ENCODE assay signal across 7 mouse cellular contexts in genomic region chr16:18628948-18629340, GRCm38 (mm10). TPM values are rescaled to one million over a fixed set of nuclear protein-coding genes. Genes with fewer than 3 reads are reported as not detected.
DNase-seq lines count a peak whose midpoint lies in the region; ATAC-seq and TF ChIP-seq lines count a peak whose summit lies in the region.

No protein-coding gene starts in this region.

- DNase-seq in left cerebral cortex, adult 2 months (ENCODE audit: extremely low spot score in 1 of 2, low spot score in 2 of 2): no peak
- DNase-seq in left cerebral cortex, adult 9 months (ENCODE audit: low spot score in 2 of 2): no peak
- no peak for DNase-seq in embryonic facial prominence, embryonic 11.5 days (ENCODE audit: low spot score)
- DNase-seq in induced T-regulatory cell, adult 2 months (ENCODE audit: low read depth): peak; percentile 25
- no peak for DNase-seq in urinary bladder, postnatal 10 days (ENCODE audit: low spot score)
- no peak for DNase-seq in lung, postnatal 4 days

- H3K4me3 ChIP-seq in left cerebral cortex, adult 2 months: peak overlapping the region; percentile 84
- H3K4me3 ChIP-seq in embryonic facial prominence, embryonic 11.5 days (ENCODE audit: low read depth, low read length): peak overlapping the region; percentile 72
- peak overlapping the region; percentile 81 for H3K4me3 ChIP-seq in neural tube, embryonic 13.5 days

- no peak for TF ChIP-seq CTCF in left cerebral cortex, adult 2 months (IDR thresholded peaks at IDR 0.05)

- no peak for ATAC-seq in embryonic facial prominence, embryonic 11.5 days (replicated peaks; ENCODE audit: insufficient number of reproducible peaks, low FRiP score, low TSS enrichment, low read depth)
- 0 out of 2 replicates have a peak, but pooled peaks have one; percentile 0 for ATAC-seq in neural tube, embryonic 13.5 days (ENCODE audit: low read depth)

- intact Hi-C loops in left cerebral cortex, adult 2 months (cut with DNase I): loop anchor here (1.0 kb wide), 1 partner anchor 52 kb away; no protein-coding TSS in a partner anchor

- H3K4me2 ChIP-seq in embryonic facial prominence, embryonic 11.5 days (ENCODE audit: low read depth, low read length): peak overlapping the region; percentile 90
- peak overlapping the region; percentile 94 for H3K4me2 ChIP-seq in neural tube, embryonic 13.5 days

- H3K27me3 ChIP-seq in embryonic facial prominence, embryonic 11.5 days (ENCODE audit: control insufficient read depth, insufficient read depth, low read length): peaks cover 23% of the 10 kb centered on the region
- H3K27me3 ChIP-seq in neural tube, embryonic 13.5 days: peaks cover 33% of the 10 kb centered on the region

- peak overlapping the region; percentile 90 for H3K9ac ChIP-seq in embryonic facial prominence, embryonic 11.5 days (replicated peaks; ENCODE audit: low read length)
- H3K9ac ChIP-seq in neural tube, embryonic 13.5 days: peak overlapping the region; percentile 96

- H3K27ac ChIP-seq in left cerebral cortex, adult 2 months: peak overlapping the region; percentile 93
- no peak overlapping the region for H3K27ac ChIP-seq in embryonic facial prominence, embryonic 11.5 days (replicated peaks; ENCODE audit: low read depth, low read length)
- peak overlapping the region; percentile 93 for H3K27ac ChIP-seq in neural tube, embryonic 13.5 days (replicated peaks)

- H3K4me1 ChIP-seq in embryonic facial prominence, embryonic 11.5 days (ENCODE audit: control insufficient read depth, insufficient read depth, low read length): peaks cover 7% of the 10 kb centered on the region
- peaks cover 44% of the 10 kb centered on the region for H3K4me1 ChIP-seq in neural tube, embryonic 13.5 days (replicated peaks)

- 38% methylated on average over 2 of the region's 2 CpGs for WGBS in embryonic facial prominence, embryonic 11.5 days
- 31% methylated on average over 2 of the region's 2 CpGs for WGBS in neural tube, embryonic 13.5 days

- no peaks in the 10 kb centered on the region for H3K9me3 ChIP-seq in embryonic facial prominence, embryonic 11.5 days (replicated peaks; ENCODE audit: control insufficient read depth, low read length)
- H3K9me3 ChIP-seq in neural tube, embryonic 13.5 days: no peaks in the 10 kb centered on the region

- no peaks in the 10 kb centered on the region for H3K36me3 ChIP-seq in embryonic facial prominence, embryonic 11.5 days (replicated peaks; ENCODE audit: control insufficient read depth, insufficient read depth, low read depth, low read length)
- peaks cover 19% of the 10 kb centered on the region for H3K36me3 ChIP-seq in neural tube, embryonic 13.5 days

RNA-seq across cellular contexts. Expression of gene Sept5, which starts 0.8 kb away (rescaled TPM):
- 100 to 1,000 TPM; 801 to 836 TPM for total RNA-seq in left cerebral cortex, adult 2 months (2021)
- polyA plus RNA-seq in embryonic facial prominence, embryonic 11.5 days (2014; fragmentation: Nextera tagmentation; extraction: Ambion mirVana): 33.7 and 39.9 TPM in 2 replicates
- polyA plus RNA-seq in neural tube, embryonic 13.5 days (2015; fragmentation: Nextera tagmentation; extraction: Ambion mirVana): 163 and 189 TPM in 2 replicates

RNA-seq across cellular contexts. Expression of gene Gm49601, which starts 2.7 kb away (rescaled TPM):
- total RNA-seq in left cerebral cortex, adult 2 months (2021): 100 to 1,000 TPM; 260 to 297 TPM
- polyA plus RNA-seq in embryonic facial prominence, embryonic 11.5 days (2014; fragmentation: Nextera tagmentation; extraction: Ambion mirVana): 1.1 and 3.0 TPM in 2 replicates
- polyA plus RNA-seq in neural tube, embryonic 13.5 days (2015; fragmentation: Nextera tagmentation; extraction: Ambion mirVana): 14.1 and 19.2 TPM in 2 replicates

RNA-seq across cellular contexts. Expression of gene Gp1bb, which starts 6.7 kb away (rescaled TPM):
- total RNA-seq in left cerebral cortex, adult 2 months (2021): 1 to 10 TPM; 1.1 to 1.8 TPM
- polyA plus RNA-seq in embryonic facial prominence, embryonic 11.5 days (2014; fragmentation: Nextera tagmentation; extraction: Ambion mirVana): 5.8 and 6.4 TPM in 2 replicates
- 9.5 and 13.6 TPM in 2 replicates for polyA plus RNA-seq in neural tube, embryonic 13.5 days (2015; fragmentation: Nextera tagmentation; extraction: Ambion mirVana)

RNA-seq across cellular contexts. Expression of gene Tbx1, which starts 38.5 kb away (rescaled TPM):
- 1 to 10 TPM; 1.1 to 2.0 TPM for total RNA-seq in left cerebral cortex, adult 2 months (2021)
- polyA plus RNA-seq in embryonic facial prominence, embryonic 11.5 days (2014; fragmentation: Nextera tagmentation; extraction: Ambion mirVana): 6.3 and 6.8 TPM in 2 replicates
- 1.5 and 2.2 TPM in 2 replicates for polyA plus RNA-seq in neural tube, embryonic 13.5 days (2015; fragmentation: Nextera tagmentation; extraction: Ambion mirVana)
